Mouse (Mus musculus): ENCODE measurements around the gene Slc7a7. TPM values are rescaled to one million over a fixed set of nuclear protein-coding genes. Genes with fewer than 3 reads are reported as not detected.

Slc7a7 gene
- polyA plus RNA-seq, 1 experiment = 1.5 TPM

GRCm38 (mm10) chr14:54340836-54341235 is 76.7 kb downstream of the Slc7a7 start:
- Histone ChIP-seq H3K4me1 (ENCODE audit: control insufficient read depth, insufficient read depth, low read length) (no peaks in the 10 kb centered on the region), H3K4me3 (replicated peaks; ENCODE audit: insufficient read depth, low read depth, low read length) (no peak overlapping the region), H3K27ac (ENCODE audit: insufficient read depth, low read length) (no peak overlapping the region), H3K27me3 (ENCODE audit: control insufficient read depth, insufficient read depth, low read length) (no peaks in the 10 kb centered on the region)
- 54% methylated on average over 7 of the region's 7 CpGs for WGBS
- DNase-seq = no peak
- TF ChIP-seq CTCF (IDR thresholded peaks at IDR 0.05; ENCODE audit: borderline replicate concordance, insufficient read depth, low read depth, low read length) (no peak), POLR2A (IDR thresholded peaks at IDR 0.05; ENCODE audit: borderline replicate concordance, insufficient read depth, low read length) (no peak)

- no peak overlapping the region for H3K4me3 ChIP-seq (replicated peaks; ENCODE audit: insufficient read depth, low read depth, low read length)
- WGBS = 51% methylated on average over 8 of the region's 8 CpGs
- no peak for TF ChIP-seq CTCF (IDR thresholded peaks at IDR 0.05; ENCODE audit: borderline replicate concordance, insufficient read depth, low read depth, low read length)
- TF ChIP-seq POLR2A (IDR thresholded peaks at IDR 0.05; ENCODE audit: borderline replicate concordance, insufficient read depth, low read length) = no peak
- no peaks in the 10 kb centered on the region for H3K27me3 ChIP-seq (ENCODE audit: control insufficient read depth, insufficient read depth, low read length)
- no peaks in the 10 kb centered on the region for H3K4me1 ChIP-seq (ENCODE audit: control insufficient read depth, insufficient read depth, low read length)
- H3K27ac ChIP-seq (ENCODE audit: insufficient read depth, low read length) = no peak overlapping the region
- no peak for DNase-seq
These were observed 84.0 kb downstream of the Slc7a7 start for GRCm38 (mm10) chr14:54333452-54334189.

- no peaks in the 10 kb centered on the region for H3K4me1 ChIP-seq (ENCODE audit: control insufficient read depth, insufficient read depth, low read length)
- H3K27ac ChIP-seq (ENCODE audit: insufficient read depth, low read length) = no peak overlapping the region
- no peak for DNase-seq
- TF ChIP-seq POLR2A (IDR thresholded peaks at IDR 0.05; ENCODE audit: borderline replicate concordance, insufficient read depth, low read length) = no peak
- no peak for TF ChIP-seq CTCF (IDR thresholded peaks at IDR 0.05; ENCODE audit: borderline replicate concordance, insufficient read depth, low read depth, low read length)
- no peaks in the 10 kb centered on the region for H3K27me3 ChIP-seq (ENCODE audit: control insufficient read depth, insufficient read depth, low read length)
- 48% methylated on average over 5 of the region's 5 CpGs for WGBS
- no peak overlapping the region for H3K4me3 ChIP-seq (replicated peaks; ENCODE audit: insufficient read depth, low read depth, low read length)
These were observed 85.2 kb downstream of the Slc7a7 start for GRCm38 (mm10) chr14:54332176-54333074.

- WGBS = 91% methylated on average over 1 of the region's 1 CpGs
- H3K4me3 ChIP-seq (replicated peaks; ENCODE audit: insufficient read depth, low read depth, low read length) = no peak overlapping the region
These were observed 86.4 kb downstream of the Slc7a7 start for GRCm38 (mm10) chr14:54331178-54331577.

GRCm38 (mm10) chr14:54329201-54329600 is 88.4 kb downstream of the Slc7a7 start:
- no peak for TF ChIP-seq CTCF (IDR thresholded peaks at IDR 0.05; ENCODE audit: borderline replicate concordance, insufficient read depth, low read depth, low read length)
- no peak for DNase-seq
- Histone ChIP-seq H3K4me1 (ENCODE audit: control insufficient read depth, insufficient read depth, low read length) (no peaks in the 10 kb centered on the region), H3K4me3 (replicated peaks; ENCODE audit: insufficient read depth, low read depth, low read length) (no peak overlapping the region), H3K27ac (ENCODE audit: insufficient read depth, low read length) (no peak overlapping the region), H3K27me3 (ENCODE audit: control insufficient read depth, insufficient read depth, low read length) (no peaks in the 10 kb centered on the region)
- WGBS = 58% methylated on average over 9 of the region's 9 CpGs

More at GRCm38 (mm10) chr14:54331178-54331577, 86.4 kb downstream of the Slc7a7 start:
- Histone ChIP-seq H3K27me3 (ENCODE audit: control insufficient read depth, insufficient read depth, low read length) (no peaks in the 10 kb centered on the region), H3K27ac (ENCODE audit: insufficient read depth, low read length) (no peak overlapping the region), H3K4me1 (ENCODE audit: control insufficient read depth, insufficient read depth, low read length) (no peaks in the 10 kb centered on the region)
- no peak for DNase-seq
- no peak for TF ChIP-seq POLR2A (IDR thresholded peaks at IDR 0.05; ENCODE audit: borderline replicate concordance, insufficient read depth, low read length)
- TF ChIP-seq CTCF (IDR thresholded peaks at IDR 0.05; ENCODE audit: borderline replicate concordance, insufficient read depth, low read depth, low read length) = no peak

GRCm38 (mm10) chr14:54328548-54328947 is 89.0 kb downstream of the Slc7a7 start:
- Histone ChIP-seq H3K27me3 (ENCODE audit: control insufficient read depth, insufficient read depth, low read length) (no peaks in the 10 kb centered on the region), H3K27ac (ENCODE audit: insufficient read depth, low read length) (no peak overlapping the region), H3K4me1 (ENCODE audit: control insufficient read depth, insufficient read depth, low read length) (no peaks in the 10 kb centered on the region), H3K4me3 (replicated peaks; ENCODE audit: insufficient read depth, low read depth, low read length) (no peak overlapping the region)
- no peak for DNase-seq
- TF ChIP-seq POLR2A (IDR thresholded peaks at IDR 0.05; ENCODE audit: borderline replicate concordance, insufficient read depth, low read length) (no peak), CTCF (IDR thresholded peaks at IDR 0.05; ENCODE audit: borderline replicate concordance, insufficient read depth, low read depth, low read length) (no peak)
- 82% methylated on average over 2 of the region's 2 CpGs for WGBS

GRCm38 (mm10) chr14:54324486-54324885 is 93.1 kb downstream of the Slc7a7 start:
- no peak for DNase-seq
- H3K4me3 ChIP-seq (replicated peaks; ENCODE audit: insufficient read depth, low read depth, low read length) = no peak overlapping the region
- no peak for TF ChIP-seq POLR2A (IDR thresholded peaks at IDR 0.05; ENCODE audit: borderline replicate concordance, insufficient read depth, low read length)
- TF ChIP-seq CTCF (IDR thresholded peaks at IDR 0.05; ENCODE audit: borderline replicate concordance, insufficient read depth, low read depth, low read length) = no peak
- 75% methylated on average over 5 of the region's 5 CpGs for WGBS
- H3K27me3 ChIP-seq (ENCODE audit: control insufficient read depth, insufficient read depth, low read length) = no peaks in the 10 kb centered on the region
- H3K4me1 ChIP-seq (ENCODE audit: control insufficient read depth, insufficient read depth, low read length) = no peaks in the 10 kb centered on the region
- H3K27ac ChIP-seq (ENCODE audit: insufficient read depth, low read length) = no peak overlapping the region

Data from cerebellum, adult 2 months (tissue).